Mouse (Mus musculus) CH12.LX (cell line): Measurements from ENCODE around the gene Ppt2. TPM values are rescaled to one million over a fixed set of nuclear protein-coding genes. Genes with fewer than 3 reads are reported as not detected.

Experiments used
- DNase-seq: peaks from one replicate; pipeline ENCODE4 v3.0.0-alpha.2; 2013; ENCODE audit errors: extremely low read depth
- H3K27ac ChIP-seq: 2 replicates; pipeline ENCODE4 v1.5.1; 2012; ENCODE audit warnings: low read depth, mild to moderate bottlenecking, control low read depth, moderate library complexity; ENCODE audit not compliant: insufficient read depth
- H3K27me3 ChIP-seq: replicated peaks from 2 replicates; pipeline ENCODE3; 2012; ENCODE audit warnings: inconsistent platforms
- H3K36me3 ChIP-seq, 2 experiments: replicated peaks in 1 of 2; 2 replicates each; pipeline versions ENCODE3 to v1.6.1; 2012; ENCODE audit warnings: inconsistent platforms in 1 of 2, low read length in 1 of 2, mild to moderate bottlenecking in 1 of 2, mixed read lengths in 1 of 2, moderate library complexity in 1 of 2; ENCODE audit not compliant: control insufficient read depth in 1 of 2, insufficient read depth in 1 of 2
- H3K4me1 ChIP-seq, 2 experiments: 2 replicates each; pipeline ENCODE4 v1.6.1; 2012; ENCODE audit warnings: inconsistent platforms in 1 of 2, moderate library complexity in 1 of 2; ENCODE audit not compliant: insufficient read depth in 2 of 2, control insufficient read depth in 1 of 2
- H3K4me2 ChIP-seq: 2 replicates; pipeline ENCODE4 v1.6.1; 2012; ENCODE audit warnings: low read depth, mild to moderate bottlenecking, control low read depth; ENCODE audit not compliant: poor library complexity, insufficient read depth, severe bottlenecking
- H3K4me3 ChIP-seq, 3 experiments: fragments of 150-350 bp in 1 of 3; sonication (generic) in 1 of 3; replicated peaks in 1 of 3; 2 replicates each; pipeline versions ENCODE3 to v1.5.1; 2011 to 2012; ENCODE audit warnings: low read depth in 2 of 3, low read length in 2 of 3, mild to moderate bottlenecking in 2 of 3, moderate library complexity in 2 of 3, control low read depth in 1 of 3, improper control_type of control experiment in 1 of 3, inconsistent platforms in 1 of 3, mixed read lengths in 1 of 3; ENCODE audit not compliant: poor library complexity in 1 of 3
- H3K79me2 ChIP-seq: replicated peaks from 2 replicates; pipeline ENCODE4 v1.6.1; 2012; ENCODE audit warnings: mild to moderate bottlenecking, moderate library complexity; ENCODE audit not compliant: control insufficient read depth, poor library complexity, insufficient read depth, severe bottlenecking; ENCODE audit errors: extremely low read depth
- H3K9ac ChIP-seq: 2 replicates; pipeline ENCODE4 v1.6.1; 2012; ENCODE audit warnings: low read depth, mild to moderate bottlenecking, control low read depth, moderate library complexity; ENCODE audit not compliant: insufficient read depth
- H3K9me3 ChIP-seq: replicated peaks from 2 replicates; pipeline ENCODE3; 2012; ENCODE audit warnings: low read length, inconsistent platforms, mixed read lengths
- BHLHE40 ChIP-seq: IDR thresholded peaks from 2 replicates; pipeline ENCODE4 v1.6.1; 2011; ENCODE audit warnings: mild to moderate bottlenecking, low read depth, low read length, improper control_type of control experiment
- CHD1 ChIP-seq: IDR thresholded peaks from 2 replicates; pipeline ENCODE4 v1.6.1; 2012; ENCODE audit warnings: low read depth, low read length, improper control_type of control experiment, inconsistent platforms
- CTCF ChIP-seq, 2 experiments: IDR thresholded peaks in 1 of 2; conservative IDR thresholded peaks in 1 of 2; 2 replicates each; pipeline ENCODE4 v1.5.1; 2011 to 2012; ENCODE audit warnings: low read depth in 2 of 2, low read length in 2 of 2, improper control_type of control experiment in 1 of 2, inconsistent platforms in 1 of 2, mild to moderate bottlenecking in 1 of 2, moderate library complexity in 1 of 2
- E2F4 ChIP-seq: IDR thresholded peaks from 2 replicates; pipeline ENCODE4 v1.6.1; 2011; ENCODE audit warnings: low read depth, low read length, improper control_type of control experiment; ENCODE audit not compliant: insufficient replicate concordance
- ELF1 ChIP-seq: IDR thresholded peaks from 2 replicates; pipeline ENCODE4 v1.6.1; 2014; ENCODE audit warnings: low read depth, mild to moderate bottlenecking, inconsistent platforms, low read length, improper control_type of control experiment
- EP300 ChIP-seq: IDR thresholded peaks from 2 replicates; pipeline ENCODE4 v1.6.1; 2011; ENCODE audit warnings: low read length, improper control_type of control experiment
- ETS1 ChIP-seq: conservative IDR thresholded peaks from 2 replicates; pipeline ENCODE4 v1.6.1; 2012; ENCODE audit warnings: low read depth, mild to moderate bottlenecking, inconsistent platforms, low read length, improper control_type of control experiment, moderate library complexity
- GABPA ChIP-seq: IDR thresholded peaks from 2 replicates; pipeline ENCODE4 v1.6.1; 2012; ENCODE audit warnings: low read depth, low read length, improper control_type of control experiment, inconsistent platforms; ENCODE audit not compliant: insufficient replicate concordance
- HCFC1 ChIP-seq: IDR thresholded peaks from 2 replicates; pipeline ENCODE4 v1.6.1; 2012; ENCODE audit warnings: low read depth, mild to moderate bottlenecking, inconsistent platforms, low read length, improper control_type of control experiment
- IRF4 ChIP-seq: IDR thresholded peaks from 2 replicates; pipeline ENCODE4 v1.6.1; 2014; ENCODE audit warnings: low read depth, mild to moderate bottlenecking, inconsistent platforms, low read length, improper control_type of control experiment
- JUN ChIP-seq: IDR thresholded peaks from 2 replicates; pipeline ENCODE4 v1.6.1; 2011; ENCODE audit warnings: low read depth, mild to moderate bottlenecking, low read length, improper control_type of control experiment, moderate library complexity; ENCODE audit not compliant: insufficient read depth
- KAT2A ChIP-seq: IDR thresholded peaks from 2 replicates; pipeline ENCODE4 v1.6.1; 2012; ENCODE audit warnings: low read length, improper control_type of control experiment, inconsistent platforms; ENCODE audit not compliant: insufficient replicate concordance
- MAFK ChIP-seq: IDR thresholded peaks from 2 replicates; pipeline ENCODE4 v1.6.1; 2011; ENCODE audit warnings: low read length, improper control_type of control experiment; ENCODE audit not compliant: insufficient replicate concordance
- MAX ChIP-seq: IDR thresholded peaks from 2 replicates; pipeline ENCODE4 v1.6.1; 2011; ENCODE audit warnings: low read length, improper control_type of control experiment
- MEF2A ChIP-seq: IDR thresholded peaks from 2 replicates; pipeline ENCODE4 v1.6.1; 2014; ENCODE audit warnings: low read depth, mild to moderate bottlenecking, inconsistent platforms, low read length, improper control_type of control experiment, borderline replicate concordance
- MXI1 ChIP-seq: IDR thresholded peaks from 2 replicates; pipeline ENCODE4 v1.6.1; 2011; ENCODE audit warnings: mild to moderate bottlenecking, low read depth, low read length, improper control_type of control experiment
- NELFE ChIP-seq: IDR thresholded peaks from 2 replicates; pipeline ENCODE4 v1.6.1; 2011; ENCODE audit warnings: low read depth, low read length, improper control_type of control experiment
- POLR2A ChIP-seq: IDR thresholded peaks from 2 replicates; pipeline ENCODE4 v1.6.1; 2011; ENCODE audit warnings: low read depth, mild to moderate bottlenecking, improper control_type of control experiment, low read length
- POLR2AphosphoS2 ChIP-seq: IDR thresholded peaks from 2 replicates; pipeline ENCODE4 v1.6.1; 2011; ENCODE audit warnings: low read depth, low read length, improper control_type of control experiment
- RAD21 ChIP-seq: IDR thresholded peaks from 2 replicates; pipeline ENCODE4 v1.6.1; 2011; ENCODE audit warnings: low read depth, mild to moderate bottlenecking, low read length, improper control_type of control experiment, moderate library complexity
- RCOR1 ChIP-seq: conservative IDR thresholded peaks from 2 replicates; pipeline ENCODE4 v1.6.1; 2012; ENCODE audit warnings: low read depth, mild to moderate bottlenecking, inconsistent platforms, low read length, improper control_type of control experiment
- TCF12 ChIP-seq: IDR thresholded peaks from 2 replicates; pipeline ENCODE4 v1.6.1; 2014; ENCODE audit warnings: low read depth, mild to moderate bottlenecking, inconsistent platforms, low read length, improper control_type of control experiment
- UBTF ChIP-seq: IDR thresholded peaks from 2 replicates; pipeline ENCODE4 v1.6.1; 2012; ENCODE audit warnings: low read depth, mild to moderate bottlenecking, inconsistent platforms, low read length, improper control_type of control experiment, moderate library complexity
- USF1 ChIP-seq: IDR thresholded peaks from 2 replicates; pipeline ENCODE4 v1.6.1; 2014; ENCODE audit warnings: low read depth, mild to moderate bottlenecking, inconsistent platforms, low read length, improper control_type of control experiment
- USF2 ChIP-seq: conservative IDR thresholded peaks from 2 replicates; pipeline ENCODE4 v1.6.1; 2011; ENCODE audit warnings: low read depth, low read length, improper control_type of control experiment
- ZC3H11A ChIP-seq: IDR thresholded peaks from 2 replicates; pipeline ENCODE4 v1.6.1; 2012; ENCODE audit warnings: low read depth, mild to moderate bottlenecking, inconsistent platforms, low read length, improper control_type of control experiment
- ZKSCAN1 ChIP-seq: IDR thresholded peaks from 2 replicates; pipeline ENCODE4 v1.6.1; 2012; ENCODE audit warnings: low read depth, inconsistent platforms, low read length, improper control_type of control experiment, borderline replicate concordance
- ZMIZ1 ChIP-seq: IDR thresholded peaks from 2 replicates; pipeline ENCODE4 v1.6.1; 2012; ENCODE audit warnings: low read depth, mild to moderate bottlenecking, inconsistent platforms, low read length, improper control_type of control experiment
- dilution Hi-C: fragments of 300-500 bp; cut with MboI; formaldehyde crosslinking; loops from 2 replicates; pipeline ENCODE4 v1.14.3; 2020; ENCODE audit warnings: low sequenced_read_pairs; ENCODE audit not compliant: extremely low pct_unique_long_range_greater_than_20kb, extremely low pct_ligation_motif_present
- in situ Hi-C: fragments of 300-500 bp; cut with MboI; formaldehyde crosslinking; loops from 3 replicates; pipeline ENCODE4 v1.14.3; 2019; ENCODE audit warnings: low sequenced_read_pairs, low pct_ligation_motif_present, low pct_unique_long_range_greater_than_20kb, mixed read lengths
- polyA plus RNA-seq: library from polyadenylated mRNA; unstranded; fragments of >175 nt; gene quantifications from 2 replicates; pipeline ENCODE4 v1.2.1, GENCODE M21; 2012; ENCODE audit warnings: low read depth; ENCODE audit not compliant: insufficient read length
- total RNA-seq, 2 experiments: library from RNA; depleted of rRNA; stranded (reverse); fragments of 300-350 nt in 1 of 2; fragments of >200 nt in 1 of 2; gene quantifications; 2 replicates each; pipeline ENCODE4 v1.2.3; 2012 to 2014

Ppt2 gene
- total and polyA plus RNA-seq, 3 experiments: 0.84 to 1.9 TPM; not detected in 1

GRCm38 (mm10) chr17:34605609-34606008 lies 22.7 kb downstream of the Ppt2 start (continued):
- TF ChIP-seq USF2: no peak
- TF ChIP-seq NELFE: peak; percentile 92
- TF ChIP-seq MAX: peak; percentile 56; the same call in 1 of the 2 replicates
- TF ChIP-seq MXI1: peak; percentile 58; the same call in 1 of the 2 replicates

- peak overlapping the region; percentile 86 for H3K4me2 ChIP-seq
- TF ChIP-seq JUN (no peak), UBTF (0 out of 2 replicates have a peak, but pooled peaks have one; percentile 27)
- in situ Hi-C loops (no loop called here), dilution Hi-C loops (no loop called here)
- H3K9ac ChIP-seq: peak overlapping the region; percentile 49
- peaks cover 12% of the 10 kb centered on the region for H3K79me2 ChIP-seq
- no peaks in the 10 kb centered on the region for H3K27me3 ChIP-seq
- H3K27ac ChIP-seq: peak overlapping the region; percentile 49
- peaks cover 15 to 44% of the 10 kb centered on the region in 2 experiments for H3K36me3 ChIP-seq
- peak overlapping the region; percentile 63 to 97 (median 82) for H3K4me3 ChIP-seq
- DNase-seq: peak; percentile 40
- H3K9me3 ChIP-seq: no peaks in the 10 kb centered on the region
- peaks cover 12 to 39% of the 10 kb centered on the region in 2 experiments for H3K4me1 ChIP-seq
Measured at GRCm38 (mm10) chr17:34604511-34605237, 23.6 kb downstream of the Ppt2 start.

- Histone ChIP-seq H3K4me3 (peak within 1 kb of the TSS; percentile 75 to 97 (median 82)), H3K4me2 (peak within 1 kb of the TSS; percentile 86), H3K79me2 (peaks cover 12% of the 10 kb centered on the region), H3K9ac (peak within 1 kb of the TSS; percentile 91), H3K27ac (peak within 1 kb of the TSS; percentile 49), H3K27me3 (no peaks in the 10 kb centered on the region), H3K9me3 (no peaks in the 10 kb centered on the region), H3K4me1 (peaks cover 12 to 39% of the 10 kb centered on the region in 2 experiments), H3K36me3 (peaks cover 15 to 45% of the 10 kb centered on the region in 2 experiments)
- peak; percentile 99 for DNase-seq
- in situ Hi-C loops (no loop called here), dilution Hi-C loops (no loop called here)
- TF ChIP-seq MAX (no peak), ZKSCAN1 (no peak), KAT2A (no peak), USF1 (no peak), JUN (no peak), GABPA (no peak), BHLHE40 (no peak), ZMIZ1 (0 out of 2 replicates have a peak, but pooled peaks have one; percentile 19), POLR2A (peak; percentile 92), EP300 (no peak), RAD21 (no peak), ETS1 (no peak), IRF4 (no peak), ZC3H11A (no peak), MEF2A (peak; percentile 47; the same call in 1 of the 2 replicates), CTCF (conservative IDR thresholded peaks at IDR 0.05 in 1 of 2, IDR thresholded peaks at IDR 0.05 in 1 of 2; ENCODE audit: low read depth in 2 of 2, low read length in 2 of 2) (no peak), CHD1 (no peak), RCOR1 (no peak), MAFK (no peak), E2F4 (no peak), TCF12 (peak; percentile 87), POLR2AphosphoS2 (no peak), ELF1 (no peak), USF2 (no peak), HCFC1 (no peak)
Measured at GRCm38 (mm10) chr17:34604061-34604508, 24.2 kb downstream of the Ppt2 start, which contains the start of gene Agpat1. TSS of gene Agpat1 (plus strand) at chr17:34604262.
